Mouse (Mus musculus) heart, embryonic 13.5 days (tissue): Measurements from ENCODE around the gene Dstn. TPM values are rescaled to one million over a fixed set of nuclear protein-coding genes. Genes with fewer than 3 reads are reported as not detected.

Source experiments
- ATAC-seq: fragments of 200-750 bp; cut with Nextera tagmentation; 2 replicates; pipeline ENCODE4 v1.8.0; 2017; ENCODE audit warnings: moderate TSS enrichment; ENCODE audit not compliant: insufficient number of reproducible peaks, low FRiP score, low TSS enrichment; ENCODE audit errors: extremely low read depth
- H3K27ac ChIP-seq: fragments of 300-500 bp; sonication (generic); replicated peaks from 2 replicates; pipeline ENCODE4 v1.5.1; 2015; ENCODE audit warnings: moderate library complexity, mild to moderate bottlenecking, inconsistent platforms
- H3K27me3 ChIP-seq: fragments of 300-500 bp; sonication (generic); replicated peaks from 2 replicates; pipeline ENCODE4 v1.6.1; 2015; ENCODE audit warnings: mild to moderate bottlenecking, inconsistent platforms
- H3K36me3 ChIP-seq: fragments of 300-500 bp; sonication (generic); 2 replicates; pipeline ENCODE4 v1.6.1; 2015; ENCODE audit warnings: mild to moderate bottlenecking, inconsistent platforms
- H3K4me1 ChIP-seq: fragments of 300-500 bp; sonication (generic); 2 replicates; pipeline ENCODE4 v1.6.1; 2015; ENCODE audit warnings: inconsistent platforms
- H3K4me2 ChIP-seq: fragments of 300-500 bp; sonication (generic); 2 replicates; pipeline ENCODE4 v1.6.1; 2015; ENCODE audit warnings: inconsistent platforms, mild to moderate bottlenecking, moderate library complexity
- H3K4me3 ChIP-seq: fragments of 300-500 bp; sonication (generic); 2 replicates; pipeline ENCODE4 v1.5.1; 2015; ENCODE audit warnings: moderate library complexity, mild to moderate bottlenecking, inconsistent platforms
- H3K9ac ChIP-seq: fragments of 300-500 bp; sonication (generic); 2 replicates; pipeline ENCODE4 v1.6.1; 2015; ENCODE audit warnings: inconsistent platforms, mild to moderate bottlenecking, moderate library complexity
- H3K9me3 ChIP-seq: fragments of 300-500 bp; sonication (generic); 2 replicates; pipeline ENCODE4 v1.6.1; 2016; ENCODE audit warnings: inconsistent platforms
- WGBS: fragments of 180-500 bp; shearing (Covaris S2); methylation state at CpG from one replicate; pipeline ENCODE4 v1.1.7; 2015; ENCODE audit warnings: mixed read lengths; 5-methylcytosine and 5-hydroxymethylcytosine counted together
- polyA plus RNA-seq: library from polyadenylated mRNA; unstranded; fragments of >200 nt; fragmentation: Nextera tagmentation; extraction: Ambion mirVana; gene quantifications from 2 replicates; pipeline ENCODE4 v1.2.1, GENCODE M21; 2015

Dstn gene
- polyA plus RNA-seq, 1 experiment from 2014 or later: 860 TPM

DNA sequence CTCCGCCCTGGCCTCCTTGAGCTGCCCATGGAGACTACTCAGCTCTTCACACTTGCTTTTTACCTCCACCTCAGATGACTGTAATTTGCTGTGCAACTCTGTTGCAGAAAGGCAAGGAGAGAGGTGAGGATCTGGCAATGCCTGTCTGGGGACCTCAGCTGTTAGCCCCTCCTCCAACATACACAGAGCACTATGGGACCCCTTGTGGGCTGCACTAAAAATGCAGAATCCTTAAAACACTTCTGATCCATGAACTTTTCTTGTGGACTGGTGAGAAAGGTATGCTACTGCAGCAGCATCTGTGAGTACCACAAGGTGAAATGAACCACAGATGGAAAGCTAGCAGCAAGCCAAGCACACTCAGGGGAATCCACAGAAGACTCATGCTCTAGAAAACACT lies 48.2 kb downstream of the Dstn start:
- H3K4me3 ChIP-seq: no peak overlapping the region
- 100% methylated on average over 1 of the region's 1 CpGs for WGBS
- no peak overlapping the region for H3K27ac ChIP-seq
- peaks cover 9% of the 10 kb centered on the region for H3K9me3 ChIP-seq
- ATAC-seq: no peak
- peaks cover 3% of the 10 kb centered on the region for H3K4me1 ChIP-seq
- no peaks in the 10 kb centered on the region for H3K27me3 ChIP-seq
- peaks cover 93% of the 10 kb centered on the region for H3K36me3 ChIP-seq
- H3K4me2 ChIP-seq: no peak overlapping the region
- no peak overlapping the region for H3K9ac ChIP-seq

DNA sequence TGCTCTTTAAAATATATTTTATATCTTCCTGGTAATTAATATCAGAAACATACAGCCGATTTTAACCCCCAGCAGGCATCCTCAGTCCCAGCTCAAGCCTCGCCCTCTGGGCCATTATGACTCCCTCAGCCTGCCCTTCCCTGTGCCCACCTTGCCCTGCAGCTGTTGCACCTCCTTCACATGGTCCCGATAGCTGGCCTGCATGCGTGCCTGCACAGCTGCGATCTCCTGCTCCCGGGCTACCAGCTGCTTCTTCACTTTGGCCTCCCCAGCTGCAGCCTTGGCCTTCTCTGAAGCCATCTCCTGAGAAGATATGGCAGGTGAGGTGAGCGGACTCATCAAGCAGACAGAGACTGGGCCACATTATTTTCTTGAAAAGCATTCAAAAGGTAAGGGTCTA lies 54.1 kb downstream of the Dstn start:
- peaks cover 97% of the 10 kb centered on the region for H3K36me3 ChIP-seq
- H3K4me2 ChIP-seq: no peak overlapping the region
- no peak overlapping the region for H3K4me3 ChIP-seq
- no peak overlapping the region for H3K9ac ChIP-seq
- H3K27me3 ChIP-seq: no peaks in the 10 kb centered on the region
- no peak overlapping the region for H3K27ac ChIP-seq
- WGBS: 91% methylated on average over 7 of the region's 7 CpGs
- peaks cover 12% of the 10 kb centered on the region for H3K4me1 ChIP-seq
- H3K9me3 ChIP-seq: no peaks in the 10 kb centered on the region
- ATAC-seq: no peak

DNA sequence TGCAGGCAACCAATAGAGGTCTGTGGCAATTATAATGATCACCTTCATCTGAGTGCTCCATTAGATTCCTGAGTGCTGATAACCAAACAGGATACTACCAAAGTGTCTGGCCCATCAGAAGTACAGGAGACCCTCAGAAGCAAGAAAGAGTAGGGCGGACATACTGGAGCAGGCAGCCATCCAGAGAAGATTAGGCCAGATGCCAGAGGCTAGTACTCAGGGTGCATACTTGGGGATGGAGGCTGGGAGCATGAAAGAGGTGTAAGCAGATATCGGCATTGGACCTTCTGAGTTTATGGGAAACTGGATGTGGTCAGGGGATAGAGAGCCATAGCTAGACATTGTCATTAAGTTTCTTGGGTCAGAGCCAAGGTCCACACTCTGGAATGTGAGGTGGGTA lies 55.7 kb downstream of the Dstn start:
- peaks cover 12% of the 10 kb centered on the region for H3K4me1 ChIP-seq
- no peak overlapping the region for H3K4me2 ChIP-seq
- ATAC-seq: no peak
- no peak overlapping the region for H3K4me3 ChIP-seq
- H3K9ac ChIP-seq: no peak overlapping the region
- H3K27ac ChIP-seq: no peak overlapping the region
- H3K27me3 ChIP-seq: no peaks in the 10 kb centered on the region
- peaks cover 97% of the 10 kb centered on the region for H3K36me3 ChIP-seq
- no peaks in the 10 kb centered on the region for H3K9me3 ChIP-seq
- WGBS: 81% methylated on average over 2 of the region's 2 CpGs

DNA sequence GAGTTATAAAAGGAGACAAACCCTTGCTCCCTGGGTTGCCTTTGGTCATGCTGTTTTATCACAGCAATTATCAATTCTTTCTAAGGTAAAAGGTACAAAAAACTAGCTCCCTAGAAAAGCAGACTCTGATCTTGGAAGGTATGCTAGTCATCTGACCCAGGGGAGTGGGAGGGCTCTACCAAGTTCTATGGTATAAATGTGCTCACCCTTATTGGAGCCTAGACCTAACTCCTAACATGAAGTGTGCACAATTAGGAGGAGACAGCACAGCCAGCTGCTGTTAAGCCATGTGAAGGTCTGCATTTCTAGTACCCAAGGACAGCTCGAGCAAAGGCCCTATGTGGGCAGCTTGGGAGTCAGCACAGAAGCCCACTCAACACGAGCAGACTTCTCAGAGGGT lies 56.8 kb downstream of the Dstn start:
- H3K36me3 ChIP-seq: peaks cover 93% of the 10 kb centered on the region
- no peak overlapping the region for H3K4me2 ChIP-seq
- peaks cover 12% of the 10 kb centered on the region for H3K4me1 ChIP-seq
- H3K9me3 ChIP-seq: no peaks in the 10 kb centered on the region
- H3K27me3 ChIP-seq: no peaks in the 10 kb centered on the region
- no peak overlapping the region for H3K9ac ChIP-seq
- no peak overlapping the region for H3K4me3 ChIP-seq
- WGBS: 76% methylated on average over 2 of the region's 2 CpGs
- H3K27ac ChIP-seq: no peak overlapping the region
- ATAC-seq: no peak

DNA sequence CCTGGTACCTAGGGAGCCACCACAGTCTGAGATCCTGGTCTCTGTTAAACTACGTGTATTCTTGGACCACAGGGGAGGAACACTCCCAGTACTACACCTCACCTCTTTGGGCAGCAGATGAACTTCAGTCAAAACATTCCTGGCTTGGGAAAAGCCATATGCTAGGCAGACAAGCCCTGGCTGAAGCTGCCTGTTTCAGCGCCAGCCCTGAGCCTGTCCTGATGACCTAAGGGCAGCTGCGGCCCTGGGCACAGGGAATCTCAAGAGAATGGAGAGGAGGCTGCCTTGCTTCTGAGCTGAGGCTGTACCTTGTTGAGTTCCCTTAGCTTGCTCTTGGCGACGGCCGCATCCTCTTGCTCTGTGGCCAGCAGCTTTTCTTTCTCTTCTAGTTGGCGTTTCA lies 58.0 kb downstream of the Dstn start:
- no peaks in the 10 kb centered on the region for H3K27me3 ChIP-seq
- H3K9me3 ChIP-seq: no peaks in the 10 kb centered on the region
- no peak overlapping the region for H3K4me3 ChIP-seq
- 92% methylated on average over 7 of the region's 7 CpGs for WGBS
- H3K4me1 ChIP-seq: peaks cover 11% of the 10 kb centered on the region
- H3K4me2 ChIP-seq: no peak overlapping the region
- H3K9ac ChIP-seq: no peak overlapping the region
- no peak for ATAC-seq
- peaks cover 83% of the 10 kb centered on the region for H3K36me3 ChIP-seq
- H3K27ac ChIP-seq: no peak overlapping the region

DNA sequence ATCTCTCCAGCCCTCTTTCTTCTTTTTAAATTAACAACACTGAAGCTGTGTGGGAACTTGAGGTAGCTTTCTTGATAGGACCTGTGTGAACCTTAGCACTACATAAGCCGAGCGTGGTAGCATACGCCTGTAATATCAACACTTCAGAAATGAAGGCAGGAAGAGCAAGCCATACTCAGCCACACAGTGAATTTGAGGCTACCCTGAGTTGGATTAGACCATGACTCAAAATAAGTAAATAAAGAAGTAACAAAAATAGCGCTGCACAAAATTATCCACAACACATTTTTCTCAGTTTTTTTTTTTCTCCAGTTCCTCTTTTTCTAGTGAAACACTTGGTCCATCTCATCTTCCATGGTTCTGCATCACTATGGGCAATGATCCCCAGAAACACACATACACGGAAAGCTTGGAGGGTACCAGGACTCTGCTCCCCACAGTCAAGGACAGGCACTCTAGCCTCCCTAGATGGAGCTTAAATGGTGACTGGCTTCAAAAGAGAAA lies 60.1 kb downstream of the Dstn start:
- Histone ChIP-seq H3K4me2 (no peak overlapping the region), H3K4me3 (no peak overlapping the region), H3K27me3 (no peaks in the 10 kb centered on the region), H3K9me3 (no peaks in the 10 kb centered on the region), H3K4me1 (peaks cover 13% of the 10 kb centered on the region), H3K27ac (no peak overlapping the region), H3K9ac (no peak overlapping the region), H3K36me3 (peaks cover 82% of the 10 kb centered on the region)
- 93% methylated on average over 5 of the region's 5 CpGs for WGBS
- no peak for ATAC-seq

DNA sequence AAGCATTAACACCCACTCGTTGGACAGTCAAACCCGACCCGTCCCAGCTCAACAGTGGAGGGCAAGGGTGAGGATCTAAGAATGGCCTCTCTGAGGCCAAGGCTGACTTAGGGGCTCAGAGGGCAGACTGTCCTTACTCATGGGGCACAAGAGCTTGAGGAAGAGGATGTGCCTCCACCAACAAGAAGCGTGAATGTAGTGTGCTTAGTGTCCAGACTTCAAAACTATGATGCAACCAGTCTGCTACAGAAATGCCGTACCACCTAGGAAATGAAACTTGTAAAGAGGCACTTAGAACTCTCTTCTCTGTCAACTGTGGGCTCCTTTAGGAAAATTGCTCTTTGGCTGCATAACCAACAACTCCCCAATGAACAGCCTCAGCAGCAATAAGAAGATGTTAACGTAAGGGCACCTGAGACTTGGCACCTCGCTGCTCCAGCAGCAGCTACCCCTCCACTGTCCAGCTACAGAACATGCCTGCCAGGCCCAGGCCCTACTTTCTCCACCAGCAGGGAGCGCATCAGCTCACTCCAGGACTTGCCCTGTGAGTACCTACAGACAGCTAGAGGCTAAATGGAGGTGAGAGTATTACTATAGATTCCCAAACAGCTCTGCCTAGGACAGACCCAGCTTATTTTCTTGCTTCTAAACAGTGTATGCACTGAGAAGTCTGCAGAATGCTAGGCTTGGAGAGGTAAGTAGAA lies 63.5 kb downstream of the Dstn start:
- no peak overlapping the region for H3K4me3 ChIP-seq
- 92% methylated on average over 8 of the region's 8 CpGs for WGBS
- peaks cover 21% of the 10 kb centered on the region for H3K4me1 ChIP-seq
- no peak overlapping the region for H3K9ac ChIP-seq
- no peak overlapping the region for H3K4me2 ChIP-seq
- no peak for ATAC-seq
- no peaks in the 10 kb centered on the region for H3K9me3 ChIP-seq
- H3K36me3 ChIP-seq: peaks cover 66% of the 10 kb centered on the region
- no peak overlapping the region for H3K27ac ChIP-seq
- H3K27me3 ChIP-seq: no peaks in the 10 kb centered on the region

DNA sequence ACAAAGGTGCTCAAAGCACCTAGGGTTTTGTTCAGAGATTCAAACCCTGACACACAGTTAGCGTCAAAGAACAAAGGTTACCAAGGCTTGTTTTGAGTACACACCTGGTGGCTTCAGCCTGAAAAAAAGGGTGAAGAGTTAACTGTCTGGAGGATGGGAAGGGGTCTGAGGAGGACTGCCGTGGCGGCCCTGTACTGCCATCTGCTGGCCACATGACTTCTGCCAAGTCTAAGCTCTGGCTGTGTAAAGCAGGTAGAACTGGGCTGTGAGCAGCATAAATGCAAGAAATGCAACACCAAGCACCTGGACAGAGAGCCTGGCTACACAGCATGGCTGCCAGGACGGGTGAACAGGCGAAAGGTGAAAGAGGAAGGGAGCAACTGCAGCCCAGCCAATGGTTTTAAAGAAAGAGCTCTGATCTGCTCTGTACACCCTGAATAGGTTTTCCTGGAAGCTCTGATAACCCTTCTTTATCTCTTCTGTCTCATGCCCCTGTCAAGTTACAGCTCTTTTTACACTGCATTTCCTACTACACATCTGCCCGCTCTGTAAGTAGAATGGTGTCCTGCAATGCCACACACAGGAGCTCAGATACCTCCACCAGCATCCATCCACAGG lies 65.8 kb downstream of the Dstn start:
- H3K9me3 ChIP-seq: no peaks in the 10 kb centered on the region
- H3K9ac ChIP-seq: 0 out of 2 replicates have a peak overlapping the region, but pooled peaks have one; percentile 33
- no peak overlapping the region for H3K4me2 ChIP-seq
- H3K27ac ChIP-seq: no peak overlapping the region
- no peak overlapping the region for H3K4me3 ChIP-seq
- no peaks in the 10 kb centered on the region for H3K27me3 ChIP-seq
- peaks cover 29% of the 10 kb centered on the region for H3K4me1 ChIP-seq
- ATAC-seq: no peak; the same call in 1 of the 2 replicates
- peaks cover 60% of the 10 kb centered on the region for H3K36me3 ChIP-seq
- WGBS: 32% methylated on average over 6 of the region's 6 CpGs

DNA sequence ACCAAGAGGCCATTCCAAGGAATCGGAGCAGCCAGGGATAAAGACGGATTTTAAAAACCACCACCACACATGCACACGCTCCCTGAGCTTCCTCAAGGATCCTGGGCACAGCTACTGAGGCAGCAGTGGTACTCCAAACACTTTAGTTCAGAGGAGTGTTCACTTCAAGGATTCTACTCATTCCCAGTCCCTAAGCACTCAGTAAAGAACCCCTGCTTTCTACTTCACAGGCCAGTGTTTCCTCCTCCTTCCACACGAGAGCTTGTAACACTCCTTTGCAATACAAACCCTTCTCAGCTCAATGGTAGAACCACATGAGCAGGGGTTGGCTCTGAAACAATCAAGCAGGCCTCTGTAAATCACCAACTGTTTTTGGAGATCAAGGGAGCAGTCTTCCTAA lies 67.0 kb downstream of the Dstn start:
- Histone ChIP-seq H3K36me3 (peaks cover 63% of the 10 kb centered on the region), H3K4me3 (no peak overlapping the region), H3K27me3 (no peaks in the 10 kb centered on the region), H3K9ac (no peak overlapping the region), H3K9me3 (no peaks in the 10 kb centered on the region), H3K4me1 (peaks cover 29% of the 10 kb centered on the region), H3K27ac (no peak overlapping the region), H3K4me2 (no peak overlapping the region)
- ATAC-seq: no peak
- 78% methylated on average over 4 of the region's 4 CpGs for WGBS

DNA sequence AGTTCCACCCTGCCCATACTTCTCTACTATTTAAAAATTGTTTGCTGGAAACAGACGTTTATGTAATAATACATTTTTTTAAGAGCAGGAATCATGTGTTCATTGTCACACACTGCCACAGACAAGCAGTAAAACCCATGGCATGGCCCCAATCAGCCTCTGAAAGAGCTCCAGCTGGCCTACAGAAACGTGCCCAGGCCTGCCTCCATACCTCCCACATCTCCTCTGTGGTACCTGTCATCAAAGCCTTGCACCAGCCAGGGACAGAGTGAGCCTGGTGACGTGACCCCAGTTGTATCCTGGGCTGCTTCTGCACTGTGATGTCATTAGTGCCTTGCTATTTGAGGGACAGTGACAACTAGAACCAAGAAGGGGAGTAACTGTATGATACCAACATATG lies 67.8 kb downstream of the Dstn start:
- Histone ChIP-seq H3K9ac (no peak overlapping the region), H3K9me3 (no peaks in the 10 kb centered on the region), H3K27ac (no peak overlapping the region), H3K4me3 (no peak overlapping the region), H3K27me3 (no peaks in the 10 kb centered on the region), H3K4me2 (no peak overlapping the region), H3K4me1 (peaks cover 29% of the 10 kb centered on the region), H3K36me3 (peaks cover 70% of the 10 kb centered on the region)
- WGBS: 43% methylated on average over 3 of the region's 3 CpGs
- no peak for ATAC-seq

DNA sequence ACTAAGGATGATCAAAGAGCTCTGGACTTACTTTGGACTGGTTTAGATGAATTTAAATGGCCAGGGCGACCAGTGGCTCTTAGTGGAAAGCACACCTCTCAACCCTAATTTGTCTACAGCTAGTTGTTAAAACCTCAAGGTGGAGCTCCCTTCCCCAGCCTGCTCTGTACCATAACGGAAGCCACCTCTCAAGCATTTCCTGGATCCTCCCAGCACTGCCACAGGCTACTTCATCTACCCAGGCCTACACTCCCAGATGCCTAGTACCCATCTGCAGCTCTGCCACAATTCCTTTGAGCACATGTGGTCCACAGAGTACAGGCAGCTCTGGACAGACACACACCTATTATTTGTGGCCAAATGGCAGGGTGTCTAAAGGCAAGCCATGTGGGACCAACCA lies 68.4 kb downstream of the Dstn start:
- no peak for ATAC-seq
- H3K36me3 ChIP-seq: peaks cover 69% of the 10 kb centered on the region

DNA sequence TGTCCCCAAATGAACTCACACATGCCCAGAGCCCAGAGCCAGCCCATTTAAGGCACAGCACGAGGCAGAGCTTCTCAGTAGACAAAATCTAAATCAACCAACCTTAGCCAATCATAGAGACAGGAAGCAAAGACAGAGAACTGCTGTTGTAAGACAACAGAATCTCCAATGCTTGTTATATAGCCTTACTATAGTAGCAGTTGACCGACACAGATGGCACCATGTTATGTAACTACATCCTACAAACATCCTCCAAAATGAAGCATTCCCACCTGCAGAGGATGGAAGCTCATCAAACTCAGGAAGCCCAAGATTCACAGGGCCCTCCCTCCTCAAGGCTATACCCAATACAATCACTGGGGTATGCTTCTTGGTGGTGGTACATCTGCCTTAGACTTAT lies 72.4 kb downstream of the Dstn start:
- no peak for ATAC-seq
- Histone ChIP-seq H3K4me1 (peaks cover 36% of the 10 kb centered on the region), H3K4me3 (no peak overlapping the region), H3K27me3 (no peaks in the 10 kb centered on the region), H3K4me2 (no peak overlapping the region), H3K36me3 (peaks cover 44% of the 10 kb centered on the region), H3K9me3 (no peaks in the 10 kb centered on the region), H3K27ac (no peak overlapping the region), H3K9ac (no peak overlapping the region)
- WGBS: 76% methylated on average over 2 of the region's 2 CpGs

More for the DNA sequence above, 68.4 kb downstream of the Dstn start:
- H3K27ac ChIP-seq: no peak overlapping the region
- no peaks in the 10 kb centered on the region for H3K9me3 ChIP-seq
- H3K27me3 ChIP-seq: no peaks in the 10 kb centered on the region
- WGBS: 53% methylated on average over 2 of the region's 2 CpGs
- H3K9ac ChIP-seq: no peak overlapping the region
- peaks cover 29% of the 10 kb centered on the region for H3K4me1 ChIP-seq
- no peak overlapping the region for H3K4me2 ChIP-seq
- H3K4me3 ChIP-seq: no peak overlapping the region
